Mouse (Mus musculus) lung, embryonic 15.5 days (tissue): ENCODE data around the gene Dnah7c. TPM values are rescaled to one million over a fixed set of nuclear protein-coding genes. Genes with fewer than 3 reads are reported as not detected.
"Not testable (repeated sequence)": the region's sequence is repeated elsewhere in the genome, so short reads cannot be mapped to it uniquely, and the experiment has no call there.

Experiments
- ATAC-seq: fragments of 200-750 bp; cut with Nextera tagmentation; 2 replicates; pipeline ENCODE4 v1.8.0; 2017; ENCODE audit warnings: moderate number of reproducible peaks, borderline replicate concordance; ENCODE audit not compliant: low FRiP score, low TSS enrichment; ENCODE audit errors: extremely low read depth
- H3K27ac ChIP-seq: fragments of 300-500 bp; sonication (generic); 2 replicates; pipeline ENCODE4 v1.5.1; 2015; ENCODE audit warnings: moderate library complexity, mild to moderate bottlenecking, inconsistent platforms
- H3K27me3 ChIP-seq: fragments of 300-500 bp; sonication (generic); 2 replicates; pipeline ENCODE4 v1.6.1; 2015; ENCODE audit warnings: inconsistent platforms
- H3K36me3 ChIP-seq: fragments of 300-500 bp; sonication (generic); 2 replicates; pipeline ENCODE4 v1.6.1; 2015; ENCODE audit warnings: inconsistent platforms
- H3K4me1 ChIP-seq: fragments of 300-500 bp; sonication (generic); 2 replicates; pipeline ENCODE4 v1.6.1; 2015; ENCODE audit warnings: inconsistent platforms
- H3K4me2 ChIP-seq: fragments of 300-500 bp; sonication (generic); 2 replicates; pipeline ENCODE4 v1.6.1; 2015; ENCODE audit warnings: inconsistent platforms, mild to moderate bottlenecking, moderate library complexity
- H3K4me3 ChIP-seq: fragments of 300-500 bp; sonication (generic); 2 replicates; pipeline ENCODE4 v1.5.1; 2015; ENCODE audit warnings: mild to moderate bottlenecking, inconsistent platforms
- H3K9ac ChIP-seq: fragments of 300-500 bp; sonication (generic); 2 replicates; pipeline ENCODE4 v1.6.1; 2015; ENCODE audit warnings: inconsistent platforms
- H3K9me3 ChIP-seq: fragments of 300-500 bp; sonication (generic); 2 replicates; pipeline ENCODE4 v1.6.1; 2016; ENCODE audit warnings: inconsistent platforms
- WGBS: fragments of 180-500 bp; shearing (Covaris S2); methylation state at CpG from one replicate; pipeline ENCODE4 v1.1.7; 2015; 5-methylcytosine and 5-hydroxymethylcytosine counted together
- polyA plus RNA-seq: library from polyadenylated mRNA; unstranded; fragments of >200 nt; fragmentation: Nextera tagmentation; extraction: Ambion mirVana; gene quantifications from 2 replicates; pipeline ENCODE4 v1.2.1, GENCODE M21; 2015

Dnah7c gene
- polyA plus RNA-seq, 1 experiment from 2014 or later: 0.10 TPM

- not testable (repeated sequence) for ATAC-seq, H3K4me3 ChIP-seq, H3K9me3 ChIP-seq, H3K4me1 ChIP-seq, H3K36me3 ChIP-seq, H3K9ac ChIP-seq, H3K4me2 ChIP-seq, H3K27me3 ChIP-seq, H3K27ac ChIP-seq
- WGBS: 79% methylated on average over 2 of the region's 2 CpGs
Observed at GRCm38 (mm10) chr1:46734455-46734854, 309.1 kb downstream of the Dnah7c start.

GRCm38 (mm10) chr1:46764600-46764999 lies 339.2 kb downstream of the Dnah7c start:
- not testable (repeated sequence) for H3K36me3 ChIP-seq, H3K27ac ChIP-seq, H3K9me3 ChIP-seq, H3K4me1 ChIP-seq, H3K27me3 ChIP-seq, H3K9ac ChIP-seq, H3K4me3 ChIP-seq, ATAC-seq, H3K4me2 ChIP-seq
- 32% methylated on average over 3 of the region's 3 CpGs for WGBS

GRCm38 (mm10) chr1:46769318-46769717 lies 343.9 kb downstream of the Dnah7c start:
- not testable (repeated sequence) for H3K4me2 ChIP-seq, H3K4me1 ChIP-seq, H3K4me3 ChIP-seq, H3K27ac ChIP-seq, H3K9me3 ChIP-seq, H3K36me3 ChIP-seq, H3K27me3 ChIP-seq, ATAC-seq, H3K9ac ChIP-seq

- not testable (repeated sequence) for H3K9me3 ChIP-seq, H3K27ac ChIP-seq, H3K4me2 ChIP-seq, H3K4me3 ChIP-seq, H3K4me1 ChIP-seq, ATAC-seq, H3K27me3 ChIP-seq, H3K36me3 ChIP-seq, H3K9ac ChIP-seq
- WGBS: 76% methylated on average over 7 of the region's 7 CpGs
Observed at GRCm38 (mm10) chr1:46770077-46770695, 344.8 kb downstream of the Dnah7c start.

- H3K9ac ChIP-seq, H3K4me1 ChIP-seq, H3K4me3 ChIP-seq, H3K27me3 ChIP-seq, H3K4me2 ChIP-seq, ATAC-seq, H3K9me3 ChIP-seq, H3K36me3 ChIP-seq, H3K27ac ChIP-seq: not testable (repeated sequence)
- 58% methylated on average over 4 of the region's 4 CpGs for WGBS
Observed at GRCm38 (mm10) chr1:46782227-46782626, 356.8 kb downstream of the Dnah7c start.

- Histone ChIP-seq H3K9me3 (no peaks in the 10 kb centered on the region), H3K27me3 (no peaks in the 10 kb centered on the region), H3K36me3 (0 out of 2 replicates have a peak, but pooled peaks cover 3% of the 10 kb centered on the region), H3K9ac (no peak overlapping the region), H3K27ac (no peak overlapping the region), H3K4me3 (no peak overlapping the region), H3K4me2 (no peak overlapping the region), H3K4me1 (no peaks in the 10 kb centered on the region)
- no peak for ATAC-seq
- 67% methylated on average over 1 of the region's 1 CpGs for WGBS
Observed at GRCm38 (mm10) chr1:46805074-46805473, 379.7 kb downstream of the Dnah7c start.

GRCm38 (mm10) chr1:46808630-46809029 lies 383.2 kb downstream of the Dnah7c start:
- not testable (repeated sequence) for H3K4me2 ChIP-seq, H3K4me1 ChIP-seq, H3K36me3 ChIP-seq, H3K4me3 ChIP-seq, H3K9ac ChIP-seq, ATAC-seq, H3K27me3 ChIP-seq, H3K27ac ChIP-seq, H3K9me3 ChIP-seq
- 78% methylated on average over 4 of the region's 4 CpGs for WGBS

GRCm38 (mm10) chr1:46817934-46818333 lies 392.5 kb downstream of the Dnah7c start:
- H3K27me3 ChIP-seq: no peaks in the 10 kb centered on the region
- H3K4me2 ChIP-seq: no peak overlapping the region
- 94% methylated on average over 5 of the region's 5 CpGs for whole genome bisulfite sequencing
- H3K27ac ChIP-seq: no peak overlapping the region
- H3K9me3 ChIP-seq: no peaks in the 10 kb centered on the region
- H3K4me3 ChIP-seq: no peak overlapping the region
- peaks cover 24% of the 10 kb centered on the region for H3K36me3 ChIP-seq
- H3K4me1 ChIP-seq: no peaks in the 10 kb centered on the region
- ATAC-seq: no peak
- no peak overlapping the region for H3K9ac ChIP-seq

- no peaks in the 10 kb centered on the region for H3K4me1 ChIP-seq
- H3K9ac ChIP-seq: no peak overlapping the region
- H3K4me2 ChIP-seq: no peak overlapping the region
- H3K9me3 ChIP-seq: no peaks in the 10 kb centered on the region
- no peak for ATAC-seq
- H3K27ac ChIP-seq: no peak overlapping the region
- 85% methylated on average over 4 of the region's 4 CpGs for WGBS
- no peaks in the 10 kb centered on the region for H3K27me3 ChIP-seq
- no peak overlapping the region for H3K4me3 ChIP-seq
- H3K36me3 ChIP-seq: peaks cover 32% of the 10 kb centered on the region
Observed at GRCm38 (mm10) chr1:46822256-46822972, 397.0 kb downstream of the Dnah7c start.

GRCm38 (mm10) chr1:46830066-46830843 lies 404.9 kb downstream of the Dnah7c start:
- H3K4me2 ChIP-seq: no peak overlapping the region
- no peaks in the 10 kb centered on the region for H3K4me1 ChIP-seq
- ATAC-seq: no peak
- no peak overlapping the region for H3K9ac ChIP-seq
- peaks cover 14% of the 10 kb centered on the region; the same call in 1 of the 2 replicates for H3K36me3 ChIP-seq
- no peaks in the 10 kb centered on the region for H3K27me3 ChIP-seq
- no peaks in the 10 kb centered on the region for H3K9me3 ChIP-seq
- H3K4me3 ChIP-seq: no peak overlapping the region
- no peak overlapping the region for H3K27ac ChIP-seq
- 80% methylated on average over 2 of the region's 2 CpGs for WGBS

GRCm38 (mm10) chr1:46831927-46832326 lies 406.5 kb downstream of the Dnah7c start:
- Histone ChIP-seq H3K36me3 (peaks cover 13% of the 10 kb centered on the region; the same call in 1 of the 2 replicates), H3K27ac (no peak overlapping the region), H3K4me2 (no peak overlapping the region), H3K4me1 (no peaks in the 10 kb centered on the region), H3K27me3 (no peaks in the 10 kb centered on the region), H3K4me3 (no peak overlapping the region), H3K9ac (no peak overlapping the region), H3K9me3 (no peaks in the 10 kb centered on the region)
- 86% methylated on average over 5 of the region's 5 CpGs for WGBS
- ATAC-seq: no peak

- Histone ChIP-seq H3K36me3 (no peaks in the 10 kb centered on the region), H3K4me1 (no peaks in the 10 kb centered on the region), H3K4me3 (no peak overlapping the region), H3K27ac (no peak overlapping the region), H3K4me2 (no peak overlapping the region), H3K9ac (no peak overlapping the region), H3K27me3 (no peaks in the 10 kb centered on the region), H3K9me3 (no peaks in the 10 kb centered on the region)
- WGBS: 47% methylated on average over 4 of the region's 4 CpGs
- no peak for ATAC-seq
Observed at GRCm38 (mm10) chr1:46843406-46843805, 418.0 kb downstream of the Dnah7c start.
